Mouse (Mus musculus) spleen, adult 2 months (tissue): Measurements from ENCODE around the gene Traf4.

Experiments used
- CTCF ChIP-seq: fragments of 200-500 bp; IDR thresholded peaks from 2 replicates; pipeline ENCODE4 v1.5.1; 2011; ENCODE audit warnings: mild to moderate bottlenecking, inconsistent platforms; ENCODE audit not compliant: insufficient read depth, insufficient read length, insufficient replicate concordance; ENCODE audit errors: extremely low read depth
- POLR2A ChIP-seq: fragments of 200-500 bp; IDR thresholded peaks from 2 replicates; pipeline ENCODE4 v1.6.1; 2011; ENCODE audit warnings: low read depth, low read length, inconsistent platforms

DNA sequence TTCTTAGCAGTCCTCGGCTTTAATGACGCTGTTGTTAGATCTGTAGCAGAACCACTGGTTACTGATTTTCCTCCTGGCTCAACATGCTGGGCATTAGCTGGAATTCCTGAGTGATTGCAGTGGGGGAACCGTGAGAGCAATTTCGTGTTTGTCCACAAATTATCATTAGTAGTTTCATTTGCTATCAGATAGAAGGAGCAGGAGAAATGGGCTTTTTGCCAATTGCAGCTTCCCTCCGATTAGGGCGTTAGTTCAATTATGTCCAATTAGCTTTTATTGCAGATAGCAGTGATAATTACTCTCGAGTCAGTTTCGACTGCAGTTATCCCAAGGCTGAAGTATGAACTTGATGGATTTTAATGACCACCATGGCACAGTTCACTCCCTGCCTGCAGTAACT is 35.9 kb downstream of the Traf4 start:
- TF ChIP-seq CTCF (no peak), POLR2A (no peak)
